Mouse (Mus musculus) kidney, embryonic 15.5 days (tissue): ENCODE measurements around the gene Gm47791. TPM values are rescaled to one million over a fixed set of nuclear protein-coding genes. Genes with fewer than 3 reads are reported as not detected.

ENCODE experiments used
- ATAC-seq: fragments of 200-750 bp; cut with Nextera tagmentation; replicated peaks from 2 replicates; pipeline ENCODE4 v1.8.0; 2017; ENCODE audit warnings: moderate TSS enrichment; ENCODE audit not compliant: low FRiP score
- H3K27ac ChIP-seq: fragments of 300-500 bp; sonication (generic); 2 replicates; pipeline ENCODE4 v1.5.1; 2015; ENCODE audit warnings: mild to moderate bottlenecking, inconsistent platforms
- H3K27me3 ChIP-seq: fragments of 300-500 bp; sonication (generic); 2 replicates; pipeline ENCODE4 v1.6.1; 2015; ENCODE audit warnings: inconsistent platforms
- H3K36me3 ChIP-seq: fragments of 300-500 bp; sonication (generic); 2 replicates; pipeline ENCODE4 v1.6.1; 2015; ENCODE audit warnings: inconsistent platforms
- H3K4me1 ChIP-seq: fragments of 300-500 bp; sonication (generic); 2 replicates; pipeline ENCODE4 v1.6.1; 2015; ENCODE audit warnings: inconsistent platforms
- H3K4me2 ChIP-seq: fragments of 300-500 bp; sonication (generic); 2 replicates; pipeline ENCODE4 v1.6.1; 2015; ENCODE audit warnings: moderate library complexity, mild to moderate bottlenecking, inconsistent platforms
- H3K4me3 ChIP-seq: fragments of 300-500 bp; sonication (generic); replicated peaks from 2 replicates; pipeline ENCODE4 v1.5.1; 2015; ENCODE audit warnings: mild to moderate bottlenecking, inconsistent platforms
- H3K9ac ChIP-seq: fragments of 300-500 bp; sonication (generic); 2 replicates; pipeline ENCODE4 v1.6.1; 2015; ENCODE audit warnings: mild to moderate bottlenecking, inconsistent platforms
- H3K9me3 ChIP-seq: fragments of 300-500 bp; sonication (generic); replicated peaks from 2 replicates; pipeline ENCODE4 v1.6.1; 2016; ENCODE audit warnings: inconsistent platforms
- WGBS: fragments of 180-500 bp; shearing (Covaris S2); methylation state at CpG from one replicate; pipeline ENCODE4 v1.1.7; 2015; ENCODE audit warnings: mixed read lengths; 5-methylcytosine and 5-hydroxymethylcytosine counted together
- polyA plus RNA-seq: library from polyadenylated mRNA; unstranded; fragments of >200 nt; fragmentation: Nextera tagmentation; extraction: Ambion mirVana; gene quantifications from 2 replicates; pipeline ENCODE4 v1.2.1, GENCODE M21; 2015

Gene Gm47791
- polyA plus RNA-seq, 1 experiment from 2014 or later, result not detected

- Histone ChIP-seq H3K4me2 (no peak overlapping the region), H3K9ac (no peak overlapping the region), H3K36me3 (no peaks in the 10 kb centered on the region), H3K27me3 (no peaks in the 10 kb centered on the region), H3K9me3 (no peaks in the 10 kb centered on the region), H3K4me1 (peaks cover 9% of the 10 kb centered on the region), H3K4me3 (no peak overlapping the region), H3K27ac (no peak overlapping the region)
- ATAC-seq, result no peak
- 70% methylated on average over 4 of the region's 4 CpGs for WGBS
Measured at GRCm38 (mm10) chr1:82798922-82799321, 27.9 kb upstream of the Gm47791 start.

DNA sequence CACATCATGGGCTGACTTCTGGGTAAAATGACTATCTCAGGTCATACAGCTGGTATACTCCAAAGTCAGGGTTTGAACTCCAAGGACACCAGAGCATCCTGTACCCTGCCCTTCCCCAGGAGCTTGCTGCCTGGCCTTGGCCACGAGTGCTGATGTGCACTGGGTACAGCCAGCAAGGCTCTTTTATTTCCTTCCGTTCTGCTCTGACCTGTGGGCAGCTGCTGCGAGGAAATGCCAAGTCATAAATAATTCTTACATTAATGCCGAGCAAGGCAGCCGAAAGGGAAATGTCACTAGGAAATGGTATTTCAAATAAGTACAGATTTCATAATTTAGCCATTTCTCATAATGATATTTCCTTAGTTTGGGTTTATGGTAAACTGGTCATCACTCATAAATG is 27.3 kb upstream of the Gm47791 start:
- H3K9ac ChIP-seq, result no peak overlapping the region
- peak; percentile 55; the same call in 1 of the 2 replicates for ATAC-seq
- peaks cover 9% of the 10 kb centered on the region for H3K4me1 ChIP-seq
- H3K27me3 ChIP-seq, result no peaks in the 10 kb centered on the region
- no peaks in the 10 kb centered on the region for H3K36me3 ChIP-seq
- WGBS, result 33% methylated on average over 5 of the region's 5 CpGs
- no peaks in the 10 kb centered on the region for H3K9me3 ChIP-seq
- no peak overlapping the region for H3K27ac ChIP-seq
- H3K4me2 ChIP-seq, result no peak overlapping the region
- H3K4me3 ChIP-seq, result no peak overlapping the region

GRCm38 (mm10) chr1:82797088-82797487 is 26.0 kb upstream of the Gm47791 start:
- H3K4me2 ChIP-seq, result no peak overlapping the region
- no peak for ATAC-seq
- H3K9ac ChIP-seq, result no peak overlapping the region
- no peaks in the 10 kb centered on the region for H3K27me3 ChIP-seq
- no peaks in the 10 kb centered on the region for H3K9me3 ChIP-seq
- peaks cover 9% of the 10 kb centered on the region for H3K4me1 ChIP-seq
- no peak overlapping the region for H3K27ac ChIP-seq
- H3K36me3 ChIP-seq, result no peaks in the 10 kb centered on the region
- WGBS, result 93% methylated on average over 4 of the region's 4 CpGs
- H3K4me3 ChIP-seq, result no peak overlapping the region

DNA sequence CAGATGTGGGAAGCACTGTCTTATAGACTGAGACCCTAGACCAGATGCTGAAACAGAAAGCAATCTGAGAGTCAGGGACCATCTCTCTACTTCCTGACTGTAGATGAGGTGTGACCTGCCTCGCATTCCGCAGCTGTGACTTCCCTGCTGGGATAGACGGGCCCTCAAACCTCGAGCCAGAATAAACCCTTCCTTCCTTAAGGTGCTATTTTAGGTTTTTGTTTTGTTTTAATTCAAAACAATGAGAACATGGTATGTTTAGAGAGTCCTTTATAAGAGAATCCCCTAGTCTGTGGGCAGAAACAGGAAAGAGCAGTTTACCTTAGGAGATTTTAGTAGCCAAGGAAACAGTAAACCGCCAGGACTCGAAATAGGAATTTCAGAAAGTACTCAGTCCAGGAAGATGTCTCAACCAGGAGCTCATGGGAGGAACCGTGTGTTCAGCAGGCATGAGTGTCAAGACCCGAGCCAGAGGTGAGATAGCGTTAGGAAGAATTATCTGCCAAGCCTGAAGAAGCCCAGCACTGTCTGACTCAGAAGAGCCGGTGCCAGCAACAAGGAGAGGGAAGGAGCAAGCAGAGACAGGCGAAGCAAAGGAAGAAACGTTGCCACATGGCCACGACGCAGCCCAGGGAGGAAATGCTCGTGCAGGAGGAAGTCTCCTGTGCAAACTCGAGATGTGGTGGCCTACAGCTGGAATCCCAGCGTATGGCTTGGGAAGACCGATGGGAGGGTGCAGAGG is 24.8 kb upstream of the Gm47791 start:
- Histone ChIP-seq H3K27ac (peak overlapping the region; percentile 49; the same call in 1 of the 2 replicates), H3K4me2 (no peak overlapping the region)
- no peak for ATAC-seq

GRCm38 (mm10) chr1:82795211-82795610 is 24.2 kb upstream of the Gm47791 start:
- ATAC-seq, result no peak
- WGBS, result 66% methylated on average over 2 of the region's 2 CpGs
- Histone ChIP-seq H3K27me3 (no peaks in the 10 kb centered on the region), H3K4me2 (no peak overlapping the region), H3K9me3 (no peaks in the 10 kb centered on the region), H3K4me3 (no peak overlapping the region), H3K9ac (no peak overlapping the region), H3K27ac (no peak overlapping the region), H3K4me1 (peaks cover 9% of the 10 kb centered on the region), H3K36me3 (no peaks in the 10 kb centered on the region)

More for the DNA sequence above, 24.8 kb upstream of the Gm47791 start:
- Histone ChIP-seq H3K4me3 (no peak overlapping the region), H3K36me3 (no peaks in the 10 kb centered on the region), H3K4me1 (peaks cover 9% of the 10 kb centered on the region), H3K9me3 (no peaks in the 10 kb centered on the region), H3K9ac (no peak overlapping the region), H3K27me3 (no peaks in the 10 kb centered on the region)
- WGBS, result 56% methylated on average over 18 of the region's 18 CpGs

DNA sequence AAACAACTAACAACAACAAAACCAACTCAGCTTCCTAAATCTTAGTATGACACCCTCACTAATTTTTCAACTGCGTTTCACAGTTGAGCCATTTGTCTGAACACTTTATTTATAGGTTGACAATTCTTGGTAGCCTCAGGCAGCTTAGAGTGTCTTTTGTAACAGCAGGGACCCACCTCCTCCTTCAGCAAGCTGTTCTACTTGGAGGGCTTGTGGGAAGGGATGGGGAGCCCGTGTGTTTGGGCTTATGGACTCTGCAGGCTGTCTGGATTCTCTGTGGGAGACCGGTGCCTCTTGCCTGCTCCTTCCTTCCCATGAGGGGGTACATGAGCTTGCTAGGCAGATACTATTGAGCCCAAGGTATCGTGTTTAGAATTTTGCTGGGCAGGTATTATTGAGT is 22.9 kb upstream of the Gm47791 start:
- no peak overlapping the region for H3K4me2 ChIP-seq
- no peaks in the 10 kb centered on the region for H3K9me3 ChIP-seq
- no peak for ATAC-seq
- 67% methylated on average over 4 of the region's 4 CpGs for WGBS
- peaks cover 9% of the 10 kb centered on the region for H3K4me1 ChIP-seq
- no peaks in the 10 kb centered on the region for H3K36me3 ChIP-seq
- H3K4me3 ChIP-seq, result no peak overlapping the region
- no peak overlapping the region for H3K27ac ChIP-seq
- no peak overlapping the region for H3K9ac ChIP-seq
- H3K27me3 ChIP-seq, result no peaks in the 10 kb centered on the region

DNA sequence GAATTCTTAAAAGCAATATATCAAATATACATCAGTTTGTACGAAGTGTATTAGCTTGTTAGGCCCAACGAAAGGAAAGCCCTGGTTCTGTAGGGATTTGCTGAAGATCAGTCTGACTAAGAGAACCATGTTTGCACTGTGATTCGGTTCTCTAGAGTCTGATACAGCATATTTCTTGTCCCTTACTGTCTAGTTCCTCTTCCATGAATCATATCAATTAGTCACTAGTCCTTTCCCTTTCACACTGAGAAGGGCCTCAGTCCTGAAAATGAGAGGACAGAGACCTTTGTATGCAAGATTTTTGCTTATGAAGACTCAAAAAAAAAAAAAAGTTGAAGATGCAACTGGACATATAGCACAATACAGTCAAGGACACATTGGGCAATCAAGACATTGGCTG is 22.1 kb upstream of the Gm47791 start:
- ATAC-seq, result no peak
- Histone ChIP-seq H3K4me2 (no peak overlapping the region), H3K9me3 (no peaks in the 10 kb centered on the region), H3K4me3 (no peak overlapping the region), H3K4me1 (peaks cover 9% of the 10 kb centered on the region), H3K27me3 (no peaks in the 10 kb centered on the region), H3K27ac (no peak overlapping the region), H3K9ac (no peak overlapping the region), H3K36me3 (no peaks in the 10 kb centered on the region)
- 87% methylated on average over 3 of the region's 3 CpGs for WGBS

GRCm38 (mm10) chr1:82792238-82792637 is 21.2 kb upstream of the Gm47791 start:
- no peaks in the 10 kb centered on the region for H3K36me3 ChIP-seq
- no peaks in the 10 kb centered on the region for H3K27me3 ChIP-seq
- ATAC-seq, result no peak
- 89% methylated on average over 6 of the region's 6 CpGs for WGBS
- no peak overlapping the region for H3K27ac ChIP-seq
- H3K9me3 ChIP-seq, result no peaks in the 10 kb centered on the region
- H3K4me2 ChIP-seq, result no peak overlapping the region
- H3K4me1 ChIP-seq, result peaks cover 9% of the 10 kb centered on the region
- H3K9ac ChIP-seq, result no peak overlapping the region
- no peak overlapping the region for H3K4me3 ChIP-seq

GRCm38 (mm10) chr1:82791105-82791504 is 20.1 kb upstream of the Gm47791 start:
- H3K9ac ChIP-seq, result no peak overlapping the region
- WGBS, result 81% methylated on average over 11 of the region's 11 CpGs
- H3K4me3 ChIP-seq, result no peak overlapping the region
- no peaks in the 10 kb centered on the region for H3K36me3 ChIP-seq
- no peak overlapping the region for H3K27ac ChIP-seq
- H3K9me3 ChIP-seq, result no peaks in the 10 kb centered on the region
- ATAC-seq, result no peak
- H3K4me1 ChIP-seq, result peaks cover 7% of the 10 kb centered on the region
- H3K4me2 ChIP-seq, result no peak overlapping the region
- H3K27me3 ChIP-seq, result no peaks in the 10 kb centered on the region

GRCm38 (mm10) chr1:82788070-82788469 is 17.0 kb upstream of the Gm47791 start:
- WGBS, result 75% methylated on average over 7 of the region's 7 CpGs

DNA sequence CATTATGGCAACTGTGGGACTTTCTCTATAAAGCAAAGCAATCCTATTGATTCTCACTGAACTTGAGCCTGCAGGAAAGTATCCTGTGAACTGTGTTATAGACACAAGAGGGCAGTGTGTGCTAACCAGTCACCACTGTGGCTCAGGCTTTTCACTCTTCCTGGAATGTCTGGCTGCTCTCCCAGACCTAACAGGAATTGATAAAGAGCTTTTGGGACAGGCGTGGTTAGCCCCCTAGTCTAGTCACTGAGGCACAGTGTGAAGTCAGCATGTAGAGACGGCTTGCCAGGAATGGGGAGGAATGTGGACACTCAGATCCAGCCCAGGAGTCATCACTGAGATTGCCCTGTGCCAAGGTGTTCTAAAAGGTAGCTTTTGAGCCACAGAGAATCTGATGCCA is 16.4 kb upstream of the Gm47791 start:
- WGBS, result 8% methylated on average over 2 of the region's 2 CpGs
- no peaks in the 10 kb centered on the region for H3K9me3 ChIP-seq
- no peaks in the 10 kb centered on the region for H3K27me3 ChIP-seq
- peak; percentile 82 for ATAC-seq
- H3K4me1 ChIP-seq, result peaks cover 2% of the 10 kb centered on the region; the same call in 1 of the 2 replicates
- no peak overlapping the region for H3K4me3 ChIP-seq
- H3K36me3 ChIP-seq, result no peaks in the 10 kb centered on the region
- no peak overlapping the region for H3K4me2 ChIP-seq
- no peak overlapping the region for H3K27ac ChIP-seq
- H3K9ac ChIP-seq, result no peak overlapping the region

More at GRCm38 (mm10) chr1:82788070-82788469, 17.0 kb upstream of the Gm47791 start:
- Histone ChIP-seq H3K4me1 (peaks cover 2% of the 10 kb centered on the region; the same call in 1 of the 2 replicates), H3K9ac (no peak overlapping the region), H3K9me3 (no peaks in the 10 kb centered on the region), H3K4me3 (no peak overlapping the region), H3K27ac (no peak overlapping the region), H3K27me3 (no peaks in the 10 kb centered on the region), H3K36me3 (no peaks in the 10 kb centered on the region), H3K4me2 (no peak overlapping the region)
- ATAC-seq, result no peak

- no peak overlapping the region for H3K9ac ChIP-seq
- no peak overlapping the region for H3K4me3 ChIP-seq
- ATAC-seq, result no peak
- H3K27ac ChIP-seq, result no peak overlapping the region
- H3K36me3 ChIP-seq, result no peaks in the 10 kb centered on the region
- peaks cover 6% of the 10 kb centered on the region; the same call in 1 of the 2 replicates for H3K4me1 ChIP-seq
- WGBS, result 62% methylated on average over 6 of the region's 6 CpGs
- H3K27me3 ChIP-seq, result no peaks in the 10 kb centered on the region
- no peaks in the 10 kb centered on the region for H3K9me3 ChIP-seq
- H3K4me2 ChIP-seq, result no peak overlapping the region
Measured at GRCm38 (mm10) chr1:82785546-82785945, 14.5 kb upstream of the Gm47791 start.

DNA sequence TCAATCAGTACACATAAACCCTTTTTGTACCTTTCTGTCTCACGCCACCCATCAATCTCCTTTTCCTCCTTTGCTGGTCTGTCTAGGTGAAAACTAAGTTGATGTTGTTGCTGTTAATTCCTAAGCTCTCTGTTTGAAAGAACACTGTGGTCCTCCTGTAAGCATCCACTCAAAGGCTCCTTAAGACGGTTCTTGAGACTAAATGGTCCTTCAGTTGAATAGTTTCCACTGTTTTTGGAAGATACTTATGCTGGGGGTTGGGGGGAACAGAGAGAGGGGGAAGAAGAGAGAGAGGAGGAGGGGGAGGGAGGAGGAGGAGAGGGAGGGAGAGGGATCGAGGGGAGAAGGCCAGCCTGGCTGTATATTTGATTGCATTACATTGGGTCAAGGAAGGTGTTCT is 12.5 kb upstream of the Gm47791 start:
- Histone ChIP-seq H3K4me3 (no peak overlapping the region), H3K27ac (no peak overlapping the region), H3K9me3 (no peaks in the 10 kb centered on the region), H3K36me3 (no peaks in the 10 kb centered on the region), H3K4me2 (no peak overlapping the region), H3K27me3 (no peaks in the 10 kb centered on the region), H3K4me1 (peaks cover 6% of the 10 kb centered on the region; the same call in 1 of the 2 replicates), H3K9ac (no peak overlapping the region)
- 77% methylated on average over 3 of the region's 3 CpGs for WGBS
- no peak for ATAC-seq
